Mouse (Mus musculus): ENCODE measurements around the gene Phf21a.

DNA sequence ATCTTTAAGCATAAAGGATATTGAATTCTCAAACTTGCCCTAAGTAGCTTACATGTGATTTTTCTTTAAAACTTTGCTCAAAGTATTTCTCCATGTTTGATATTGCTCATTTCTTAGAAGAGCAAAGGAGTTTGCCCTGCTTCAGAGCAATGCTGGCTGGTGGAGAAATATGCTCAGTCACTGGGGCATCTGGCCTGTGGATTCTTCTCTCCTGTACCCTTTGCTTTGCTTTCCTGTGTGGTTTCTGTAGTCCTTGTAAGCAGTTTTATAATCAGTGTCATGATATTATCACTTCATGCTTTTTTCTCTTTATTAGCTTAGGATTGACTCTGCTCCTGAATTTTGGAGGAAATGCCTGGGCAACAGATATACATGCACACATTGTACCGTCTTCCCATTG, 117.5 kb downstream of the Phf21a start:
- no peak for TF ChIP-seq POLR2A (IDR thresholded peaks at IDR 0.05; ENCODE audit: insufficient read depth, low read depth, low read length)
- no peak for TF ChIP-seq CTCF (IDR thresholded peaks at IDR 0.05; ENCODE audit: insufficient read depth, low read depth, low read length)
